23 mouse cellular contexts compared by ENCODE assay signal in the genomic region with DNA sequence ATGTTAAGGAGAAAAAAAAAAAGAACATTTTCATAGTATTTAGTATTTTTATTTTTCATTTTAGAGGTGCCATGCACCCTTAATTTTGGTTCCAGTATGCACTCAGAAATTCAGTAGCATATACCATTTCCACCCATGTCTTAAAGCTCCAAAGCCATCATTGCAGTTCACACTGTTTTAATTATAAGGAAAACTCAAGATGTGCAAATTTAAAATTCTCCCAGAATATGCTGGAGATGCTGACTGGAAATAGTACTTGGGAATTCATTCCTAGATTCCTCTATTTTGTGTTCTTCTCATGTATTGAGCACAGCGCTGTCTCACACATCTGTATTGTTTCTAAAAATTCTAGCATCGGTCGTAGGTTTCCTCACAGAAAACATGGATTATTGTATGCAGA. TPM values are rescaled to one million over a fixed set of nuclear protein-coding genes. Genes with fewer than 3 reads are reported as not detected.
DNase-seq lines count a peak whose midpoint lies in the region; ATAC-seq and TF ChIP-seq lines count a peak whose summit lies in the region.
"Had no signal": no experiment of that assay in that cellular context is flagged by ENCODE, and none has a peak within 500 bp of the region (broad histone marks: within the 10 kb centered on the region; RNA-seq: fewer than 3 reads in every experiment).

No protein-coding gene starts in this region.

- H3K36me3 ChIP-seq in forebrain, postnatal 0 days (ENCODE audit: insufficient read depth): peaks cover 23% of the 10 kb centered on the region
- peaks cover 33% of the 10 kb centered on the region for H3K36me3 ChIP-seq in forebrain, embryonic 10.5 days (replicated peaks)
- H3K36me3 ChIP-seq in thymus, adult 2 months (ENCODE audit: control insufficient read depth, insufficient read depth, low read length): peaks cover 11% of the 10 kb centered on the region
- H3K36me3 ChIP-seq in liver, embryonic 11.5 days (ENCODE audit: control insufficient read depth, insufficient read depth, low read length): peaks cover 8% of the 10 kb centered on the region; the same call in 1 of the 2 replicates

- TF ChIP-seq POLR2A in thymus, adult 2 months (IDR thresholded peaks at IDR 0.05; ENCODE audit: control insufficient read depth, extremely low read depth, insufficient read depth, low read length, poor library complexity): no peak

- no peak for TF ChIP-seq CTCF in forebrain, postnatal 0 days (IDR thresholded peaks at IDR 0.05; ENCODE audit: low read depth)
- TF ChIP-seq CTCF in thymus, adult 2 months (IDR thresholded peaks at IDR 0.05; ENCODE audit: borderline replicate concordance, control insufficient read depth, extremely low read depth, insufficient read depth, low read length, poor library complexity): no peak

- no peak for DNase-seq in forebrain, postnatal 0 days
- DNase-seq in forebrain, embryonic 10.5 days (ENCODE audit: extremely low spot score, low spot score): no peak
- DNase-seq in frontal cortex, postnatal 25 days (ENCODE audit: low spot score in 2 of 2): no peak
- peak; percentile 35 for DNase-seq in brain, adult 2 months (ENCODE audit: low read depth, low spot score)
- peak; percentile 29 for DNase-seq in telencephalon, adult 2 months (ENCODE audit: low read depth, low spot score)
- no peak for DNase-seq in thymus, adult 2 months
- DNase-seq in liver, embryonic 11.5 days (ENCODE audit: low spot score): no peak
- DNase-seq: adrenal gland, adult 2 months; adrenal gland, adult 8-10 months; adrenal gland, postnatal 10 days; adrenal gland, postnatal 14 days; adrenal gland, postnatal 25 days; adrenal gland, postnatal 36 days; B cell, adult 2 months; cerebellum, adult 11 months; cerebellum, adult 11-12 months; cerebellum, adult 18-20 months had no signal

- H3K4me2 ChIP-seq in forebrain, postnatal 0 days (ENCODE audit: low read depth): no peak overlapping the region
- no peak overlapping the region for H3K4me2 ChIP-seq in liver, embryonic 11.5 days

- H3K27me3 ChIP-seq in forebrain, postnatal 0 days (ENCODE audit: insufficient read depth, low read length): no peaks in the 10 kb centered on the region
- H3K27me3 ChIP-seq in forebrain, embryonic 10.5 days (ENCODE audit: poor library complexity, severe bottlenecking): no peaks in the 10 kb centered on the region
- no peaks in the 10 kb centered on the region for H3K27me3 ChIP-seq in thymus, adult 2 months (ENCODE audit: control insufficient read depth, insufficient read depth, low read length)
- H3K27me3 ChIP-seq in liver, embryonic 11.5 days (replicated peaks; ENCODE audit: control insufficient read depth, insufficient read depth, low read length): no peaks in the 10 kb centered on the region
- H3K27me3 ChIP-seq: CH12.LX, Patski had no signal

- no peak overlapping the region for H3K4me3 ChIP-seq in forebrain, postnatal 0 days (ENCODE audit: low read depth, low read length)
- no peak overlapping the region for H3K4me3 ChIP-seq in forebrain, embryonic 10.5 days
- H3K4me3 ChIP-seq in thymus, adult 2 months (ENCODE audit: control insufficient read depth, insufficient read depth, low read length): no peak overlapping the region
- no peak overlapping the region for H3K4me3 ChIP-seq in liver, embryonic 11.5 days (ENCODE audit: low read depth, low read length)

- no peak overlapping the region for H3K9ac ChIP-seq in forebrain, postnatal 0 days
- H3K9ac ChIP-seq in liver, embryonic 11.5 days (ENCODE audit: low read depth, low read length): no peak overlapping the region

- WGBS in forebrain, postnatal 0 days: 92% methylated on average over 3 of the region's 3 CpGs
- WGBS in forebrain, embryonic 10.5 days: over 99% methylated on average over 3 of the region's 3 CpGs
- WGBS in thymus, adult 2 months: 96% methylated on average over 3 of the region's 3 CpGs
- 96% methylated on average over 3 of the region's 3 CpGs for WGBS in liver, embryonic 11.5 days

- no peaks in the 10 kb centered on the region for H3K9me3 ChIP-seq in forebrain, postnatal 0 days (ENCODE audit: low read length)
- H3K9me3 ChIP-seq in forebrain, embryonic 10.5 days: no peaks in the 10 kb centered on the region
- no peaks in the 10 kb centered on the region for H3K9me3 ChIP-seq in liver, embryonic 11.5 days (ENCODE audit: control insufficient read depth, low read length)
- H3K9me3 ChIP-seq: G1E had no signal

- no peaks in the 10 kb centered on the region for H3K4me1 ChIP-seq in forebrain, postnatal 0 days (ENCODE audit: insufficient read depth)
- no peaks in the 10 kb centered on the region for H3K4me1 ChIP-seq in forebrain, embryonic 10.5 days
- no peaks in the 10 kb centered on the region for H3K4me1 ChIP-seq in thymus, adult 2 months (replicated peaks; ENCODE audit: control insufficient read depth, insufficient read depth, low read length)
- H3K4me1 ChIP-seq in liver, embryonic 11.5 days (replicated peaks; ENCODE audit: control insufficient read depth, insufficient read depth, low read length): no peaks in the 10 kb centered on the region

- ATAC-seq in forebrain, postnatal 0 days: peak; percentile 56
- peak; percentile 97 for ATAC-seq in frontal cortex, adult (ENCODE audit: low TSS enrichment)
- no peak for ATAC-seq in liver, embryonic 11.5 days (replicated peaks; ENCODE audit: low FRiP score)
- ATAC-seq: activated CD4-positive, CD25-positive, alpha-beta regulatory T cell, adult 4 months; CD4-positive, CD25-positive, alpha-beta regulatory T cell, adult 4 months; Patski had no signal

- H3K27ac ChIP-seq in forebrain, postnatal 0 days (ENCODE audit: low read depth, low read length): no peak overlapping the region
- no peak overlapping the region for H3K27ac ChIP-seq in forebrain, embryonic 10.5 days
- no peak overlapping the region for H3K27ac ChIP-seq in thymus, adult 2 months (ENCODE audit: control insufficient read depth, insufficient read depth, low read length)
- no peak overlapping the region for H3K27ac ChIP-seq in liver, embryonic 11.5 days (ENCODE audit: low read depth, low read length)

RNA-seq across cellular contexts. Expression of a gene that starts 17.5 kb away (rescaled TPM):
- total RNA-seq in forebrain, postnatal 0 days (2014; rRNA removed): 6.2 and 6.6 TPM in 2 replicates
- polyA plus RNA-seq in forebrain, postnatal 0 days (2015; fragmentation: Nextera tagmentation; extraction: Ambion mirVana): 8.0 and 11.3 TPM in 2 replicates
- 9.7 and 11.3 TPM in 2 replicates for polyA plus RNA-seq in forebrain, embryonic 10.5 days (2016; fragmentation: Nextera tagmentation; extraction: Ambion mirVana)
- 2.9 and 3.7 TPM in 2 replicates for polyA plus RNA-seq in thymus, adult 2 months (2012; rRNA removed)
- 7.5 and 7.8 TPM in 2 replicates for polyA plus RNA-seq in liver, embryonic 11.5 days (2014; fragmentation: Nextera tagmentation; extraction: Ambion mirVana)

RNA-seq across cellular contexts. Expression of a gene that starts 29.1 kb away (rescaled TPM):
- total RNA-seq in forebrain, postnatal 0 days (2014; rRNA removed): 3.2 and 4.9 TPM in 2 replicates
- 1.7 and 2.1 TPM in 2 replicates for polyA plus RNA-seq in forebrain, postnatal 0 days (2015; fragmentation: Nextera tagmentation; extraction: Ambion mirVana)
- 2.0 and 2.1 TPM in 2 replicates for polyA plus RNA-seq in forebrain, embryonic 10.5 days (2016; fragmentation: Nextera tagmentation; extraction: Ambion mirVana)
- 0.47 and 0.73 TPM in 2 replicates for polyA plus RNA-seq in thymus, adult 2 months (2012; rRNA removed)
- polyA plus RNA-seq in liver, embryonic 11.5 days (2014; fragmentation: Nextera tagmentation; extraction: Ambion mirVana): 1.7 and 2.5 TPM in 2 replicates

RNA-seq across cellular contexts. Expression of a gene that starts 56.1 kb away (rescaled TPM):
- 6.5 and 7.7 TPM in 2 replicates for total RNA-seq in forebrain, postnatal 0 days (2014; rRNA removed)
- polyA plus RNA-seq in forebrain, postnatal 0 days (2015; fragmentation: Nextera tagmentation; extraction: Ambion mirVana): 6.0 and 6.6 TPM in 2 replicates
- 15.1 and 15.9 TPM in 2 replicates for polyA plus RNA-seq in forebrain, embryonic 10.5 days (2016; fragmentation: Nextera tagmentation; extraction: Ambion mirVana)
- polyA plus RNA-seq in thymus, adult 2 months (2012; rRNA removed): 2.0 and 2.7 TPM in 2 replicates
- 13.0 and 13.5 TPM in 2 replicates for polyA plus RNA-seq in liver, embryonic 11.5 days (2014; fragmentation: Nextera tagmentation; extraction: Ambion mirVana)

Comparison
In these comparisons a context has a peak if more than half of its experiments do, and no peak if none do; other contexts are left out.
1. DNase-seq: peak in brain, adult 2 months (single experiment) and telencephalon, adult 2 months (single experiment); none in forebrain, postnatal 0 days (single experiment), forebrain, embryonic 10.5 days (single experiment), frontal cortex, postnatal 25 days (0 of 2), thymus, adult 2 months (single experiment) and liver, embryonic 11.5 days (single experiment).